Mouse (Mus musculus) liver, postnatal 0 days (tissue): ENCODE results near the gene Bach1. TPM values are rescaled to one million over a fixed set of nuclear protein-coding genes. Genes with fewer than 3 reads are reported as not detected.
"Not testable (repeated sequence)": the region's sequence is repeated elsewhere in the genome, so short reads cannot be mapped to it uniquely, and the experiment has no call there.

Source experiments
- ATAC-seq: fragments of 200-750 bp; cut with Nextera tagmentation; 2 replicates; pipeline ENCODE4 v1.8.0; 2017; ENCODE audit warnings: mild to moderate bottlenecking, moderate library complexity
- DNase-seq: peaks from one replicate; pipeline ENCODE4 v3.0.0-alpha.2; 2016
- H3K27ac ChIP-seq: fragments of 300-500 bp; sonication (generic); 2 replicates; pipeline ENCODE4 v1.5.1; 2014; ENCODE audit warnings: antibody characterized with exemption, moderate library complexity, mild to moderate bottlenecking, low read depth
- H3K27me3 ChIP-seq: fragments of 300-500 bp; sonication (generic); 2 replicates; pipeline ENCODE4 v1.6.1; 2014; ENCODE audit warnings: low read length, control low read depth, mixed read lengths; ENCODE audit not compliant: insufficient read depth
- H3K36me3 ChIP-seq: fragments of 300-500 bp; sonication (generic); replicated peaks from 2 replicates; pipeline ENCODE4 v1.6.1; 2014; ENCODE audit warnings: mild to moderate bottlenecking, control low read depth, low read length, moderate library complexity, mixed read lengths; ENCODE audit not compliant: insufficient read depth
- H3K4me1 ChIP-seq: fragments of 300-500 bp; sonication (generic); 2 replicates; pipeline ENCODE4 v1.6.1; 2014; ENCODE audit warnings: antibody characterized with exemption, mild to moderate bottlenecking, control low read depth; ENCODE audit not compliant: insufficient read depth
- H3K4me2 ChIP-seq: fragments of 300-500 bp; sonication (generic); 2 replicates; pipeline ENCODE4 v1.6.1; 2014; ENCODE audit warnings: low read depth, mild to moderate bottlenecking, low read length, moderate library complexity, mixed read lengths
- H3K4me3 ChIP-seq: fragments of 300-500 bp; sonication (generic); 2 replicates; pipeline ENCODE4 v1.5.1; 2014; ENCODE audit warnings: low read depth, low read length
- H3K9ac ChIP-seq: fragments of 300-500 bp; sonication (generic); replicated peaks from 2 replicates; pipeline ENCODE4 v1.6.1; 2014; ENCODE audit warnings: mild to moderate bottlenecking, moderate library complexity
- H3K9me3 ChIP-seq: fragments of 300-500 bp; sonication (generic); 2 replicates; pipeline ENCODE4 v1.6.1; 2016; ENCODE audit warnings: mild to moderate bottlenecking, control low read depth, low read length, mixed read lengths
- CTCF ChIP-seq: sonication (generic); IDR thresholded peaks from 2 replicates; pipeline ENCODE4 v1.5.1; 2016; ENCODE audit warnings: antibody characterized with exemption, low read depth
- EP300 ChIP-seq: IDR thresholded peaks from 2 replicates; pipeline ENCODE4 v1.6.1; 2016; ENCODE audit warnings: antibody characterized with exemption, low read depth, mild to moderate bottlenecking
- WGBS: fragments of 180-500 bp; shearing (Covaris S2); extraction: QIAGEN DNeasy Blood & Tissue Kit; methylation state at CpG from one replicate; pipeline ENCODE4 v1.1.7; 2014; ENCODE audit not compliant: insufficient replicate concordance; 5-methylcytosine and 5-hydroxymethylcytosine counted together
- polyA plus RNA-seq: library from polyadenylated mRNA; unstranded; fragments of >200 nt; fragmentation: Nextera tagmentation; extraction: Ambion mirVana; gene quantifications from 2 replicates; pipeline ENCODE4 v1.2.1, GENCODE M21; 2015

Bach1 gene
- polyA plus RNA-seq, 1 experiment from 2014 or later: 5.9 TPM

DNA sequence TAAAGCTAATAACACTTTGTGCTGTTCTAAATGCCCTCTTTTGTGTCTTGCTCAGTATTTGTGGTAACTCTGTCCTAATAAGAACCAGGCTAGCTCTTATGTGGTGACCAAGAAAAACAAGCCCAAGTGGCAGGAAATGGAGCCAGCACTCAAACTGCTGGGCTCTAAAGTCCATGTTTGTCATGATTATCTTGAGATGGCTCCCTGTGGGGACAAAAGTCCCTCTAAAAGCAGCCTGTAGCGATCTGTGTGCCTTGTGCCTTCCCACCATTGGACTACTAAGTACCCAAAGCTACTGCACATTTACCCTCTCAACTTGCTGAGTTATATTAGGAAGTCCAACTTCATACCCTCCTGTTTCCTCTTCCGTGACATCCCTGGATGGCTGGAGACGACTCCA, 11.4 kb upstream of the Bach1 start:
- H3K27ac ChIP-seq: no peak overlapping the region
- no peaks in the 10 kb centered on the region for H3K9me3 ChIP-seq
- H3K4me2 ChIP-seq: no peak overlapping the region
- DNase-seq: no peak
- 58% methylated on average over 3 of the region's 3 CpGs for WGBS
- no peak overlapping the region for H3K9ac ChIP-seq
- H3K36me3 ChIP-seq: no peaks in the 10 kb centered on the region
- no peak overlapping the region for H3K4me3 ChIP-seq
- H3K4me1 ChIP-seq: no peaks in the 10 kb centered on the region; the same call in 1 of the 2 replicates
- no peak for ATAC-seq
- no peaks in the 10 kb centered on the region for H3K27me3 ChIP-seq
- TF ChIP-seq CTCF (no peak), EP300 (no peak)

DNA sequence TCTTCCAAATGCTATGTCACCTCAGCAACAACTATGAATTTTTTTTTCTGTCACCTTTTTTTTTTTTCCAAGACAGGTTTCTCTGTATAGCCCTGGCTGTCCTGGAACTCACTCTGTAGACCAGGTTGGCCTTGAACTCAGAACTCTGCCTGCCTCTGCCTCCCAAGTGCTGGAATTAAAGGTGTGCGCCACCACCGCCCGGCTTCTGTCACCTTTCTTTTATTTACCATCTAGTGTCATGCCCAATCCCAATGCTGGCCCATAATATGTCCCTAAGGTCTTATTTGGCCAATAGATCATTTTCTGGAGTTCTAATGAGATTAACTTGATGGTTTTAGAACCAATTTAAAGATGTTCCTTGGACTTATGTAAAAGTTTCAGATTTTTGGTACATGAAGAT, 10.4 kb upstream of the Bach1 start:
- not testable (repeated sequence) for H3K9me3 ChIP-seq, DNase-seq, H3K9ac ChIP-seq, ATAC-seq, H3K4me1 ChIP-seq, H3K4me2 ChIP-seq, H3K27me3 ChIP-seq, H3K4me3 ChIP-seq, H3K36me3 ChIP-seq, H3K27ac ChIP-seq
- WGBS: 92% methylated on average over 3 of the region's 3 CpGs

DNA sequence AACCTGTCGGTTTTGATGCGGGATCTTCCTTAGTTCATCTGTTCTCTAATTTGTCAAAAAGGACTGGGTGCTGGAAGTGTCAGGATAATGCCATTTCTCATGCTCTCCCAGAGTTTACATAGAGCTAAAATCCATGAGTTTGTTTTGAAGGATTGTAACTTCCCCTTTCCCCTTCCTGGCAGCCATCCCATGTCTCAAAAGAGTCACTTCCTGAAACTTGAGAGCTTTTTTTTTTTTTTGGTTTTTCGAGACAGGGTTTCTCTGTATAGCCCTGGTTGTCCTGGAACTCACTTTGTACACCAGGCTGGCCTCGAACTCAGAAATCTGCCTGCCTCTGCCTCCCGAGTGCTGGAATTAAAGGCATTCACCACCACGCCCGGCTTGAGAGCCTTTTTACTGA, 9.9 kb upstream of the Bach1 start:
- 42% methylated on average over 7 of the region's 7 CpGs for WGBS
- H3K4me2 ChIP-seq, H3K36me3 ChIP-seq, DNase-seq, H3K4me1 ChIP-seq, H3K4me3 ChIP-seq, H3K27me3 ChIP-seq, H3K9me3 ChIP-seq, H3K9ac ChIP-seq: not testable (repeated sequence)
- peak overlapping the region; percentile 57 for H3K27ac ChIP-seq
- ATAC-seq: peak; percentile 63

DNA sequence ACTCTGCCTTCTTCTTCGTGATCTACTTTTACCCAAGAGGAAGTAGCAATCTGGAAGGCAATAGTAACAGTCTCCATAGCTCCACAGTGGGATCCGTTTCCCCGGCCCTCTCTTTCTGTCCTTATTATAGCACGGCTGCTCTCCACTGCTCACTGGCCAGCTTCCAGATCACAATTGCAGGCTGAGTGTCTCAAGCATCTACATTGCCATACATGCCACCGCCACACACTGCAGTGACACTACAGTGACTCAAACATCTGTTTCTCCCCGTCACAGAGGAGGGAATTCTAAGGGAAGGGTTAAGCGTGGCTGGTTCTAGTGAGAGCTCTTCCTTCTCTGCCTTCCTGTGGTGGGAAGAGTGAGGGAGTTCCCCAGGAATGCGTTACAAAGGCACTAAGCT, 9.5 kb upstream of the Bach1 start:
- Histone ChIP-seq H3K27me3 (no peaks in the 10 kb centered on the region), H3K4me2 (peak overlapping the region; percentile 18; the same call in 1 of the 2 replicates), H3K9ac (no peak overlapping the region), H3K9me3 (no peaks in the 10 kb centered on the region), H3K27ac (peak overlapping the region; percentile 57), H3K36me3 (no peaks in the 10 kb centered on the region), H3K4me1 (no peaks in the 10 kb centered on the region; the same call in 1 of the 2 replicates), H3K4me3 (no peak overlapping the region)
- no peak for DNase-seq
- WGBS: 47% methylated on average over 8 of the region's 8 CpGs
- ATAC-seq: peak; percentile 40
- TF ChIP-seq EP300: no peak
- TF ChIP-seq CTCF: no peak

DNA sequence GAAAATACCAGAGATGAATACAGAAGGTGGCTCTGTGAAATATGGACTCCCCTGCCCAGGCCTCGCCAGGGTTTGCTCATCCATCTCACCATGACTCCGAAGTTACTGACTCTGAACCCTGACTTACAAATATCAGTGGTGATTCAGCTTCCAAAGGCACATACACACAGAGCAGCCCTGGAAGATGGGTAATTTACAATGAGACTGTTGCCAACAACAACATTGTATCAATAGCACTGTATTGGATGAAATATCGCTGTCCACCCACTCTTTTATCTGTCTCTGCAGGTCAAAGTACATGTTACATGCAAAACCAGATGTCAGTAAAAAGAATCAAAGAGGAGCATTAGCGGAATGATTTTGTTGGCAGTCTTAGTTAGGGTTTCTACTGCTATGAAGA, 8.2 kb upstream of the Bach1 start:
- Histone ChIP-seq H3K36me3 (no peaks in the 10 kb centered on the region), H3K27me3 (no peaks in the 10 kb centered on the region), H3K4me3 (no peak overlapping the region), H3K4me2 (no peak overlapping the region), H3K4me1 (no peaks in the 10 kb centered on the region; the same call in 1 of the 2 replicates), H3K9ac (no peak overlapping the region), H3K9me3 (no peaks in the 10 kb centered on the region), H3K27ac (no peak overlapping the region)
- WGBS: 85% methylated on average over 4 of the region's 4 CpGs
- no peak for DNase-seq
- no peak for TF ChIP-seq EP300
- ATAC-seq: no peak

DNA sequence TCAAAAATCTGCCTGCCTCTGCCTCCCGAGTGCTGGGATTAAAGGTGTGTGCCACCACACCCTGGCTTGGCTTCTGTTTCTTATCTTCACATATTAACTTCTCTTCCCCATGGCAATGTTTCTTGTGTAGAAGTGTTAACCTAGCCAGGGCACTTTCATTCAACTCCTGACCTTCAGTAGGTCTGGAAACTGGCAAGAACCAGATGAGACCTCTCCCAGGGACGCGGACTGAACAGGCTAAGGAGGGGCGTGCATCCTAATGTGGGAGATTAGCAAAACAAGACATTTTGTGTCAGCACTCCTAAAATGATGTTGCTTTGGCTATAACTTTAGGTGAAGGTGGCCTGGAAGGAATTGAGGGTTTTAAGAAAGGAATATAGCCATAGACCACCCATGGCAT, 7.6 kb upstream of the Bach1 start:
- TF ChIP-seq CTCF (no peak), EP300 (no peak)
- Histone ChIP-seq H3K27ac (no peak overlapping the region), H3K4me1 (no peaks in the 10 kb centered on the region; the same call in 1 of the 2 replicates), H3K4me2 (no peak overlapping the region), H3K4me3 (no peak overlapping the region), H3K9me3 (no peaks in the 10 kb centered on the region), H3K36me3 (no peaks in the 10 kb centered on the region), H3K9ac (no peak overlapping the region), H3K27me3 (no peaks in the 10 kb centered on the region)
- DNase-seq (no peak), ATAC-seq (no peak)
- 83% methylated on average over 4 of the region's 4 CpGs for WGBS

DNA sequence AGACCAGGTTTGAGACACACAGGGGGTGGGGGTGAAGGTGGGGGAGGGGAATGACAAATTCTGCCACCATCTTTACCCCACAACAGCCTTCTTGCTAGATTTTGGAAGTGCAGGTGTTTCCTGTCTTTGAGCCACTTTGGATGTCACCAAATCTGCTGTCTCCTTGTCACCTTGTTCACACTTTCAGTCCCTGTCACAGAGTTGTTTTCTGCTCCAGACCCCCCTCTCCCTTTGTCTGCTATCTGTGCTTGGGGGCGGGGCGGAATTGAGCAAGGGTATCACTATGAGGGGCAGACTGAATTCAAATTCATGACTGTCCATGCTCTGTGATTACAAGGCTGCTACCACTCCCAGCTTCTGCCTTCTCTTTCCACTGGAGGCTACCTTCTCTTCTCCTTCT, 6.2 kb upstream of the Bach1 start:
- DNase-seq (no peak), ATAC-seq (no peak)
- Histone ChIP-seq H3K36me3 (no peaks in the 10 kb centered on the region), H3K4me1 (peaks cover 4% of the 10 kb centered on the region; the same call in 1 of the 2 replicates), H3K27ac (no peak overlapping the region), H3K4me2 (no peak overlapping the region), H3K4me3 (no peak overlapping the region), H3K9me3 (no peaks in the 10 kb centered on the region), H3K9ac (no peak overlapping the region), H3K27me3 (no peaks in the 10 kb centered on the region)
- 73% methylated on average over 2 of the region's 2 CpGs for WGBS
- TF ChIP-seq EP300 (no peak), CTCF (no peak)
